Mouse (Mus musculus): Measurements from ENCODE around the gene Slc46a1. TPM values are rescaled to one million over a fixed set of nuclear protein-coding genes. Genes with fewer than 3 reads are reported as not detected.
A peak's percentile ranks its signal among the peaks of the same experiment; 100 is the strongest.

The Slc46a1 gene
- polyA plus RNA-seq, 1 experiment: 26.6 TPM

GRCm38 (mm10) chr11:78499004-78499403 lies 33.5 kb downstream of the Slc46a1 start, which contains the start of gene Vtn:
TSS of gene Vtn (plus strand) at chr11:78499091.
- no peak for DNase-seq (ENCODE audit: low read depth, low spot score)
- WGBS: 46% methylated on average over 7 of the region's 7 CpGs

DNA sequence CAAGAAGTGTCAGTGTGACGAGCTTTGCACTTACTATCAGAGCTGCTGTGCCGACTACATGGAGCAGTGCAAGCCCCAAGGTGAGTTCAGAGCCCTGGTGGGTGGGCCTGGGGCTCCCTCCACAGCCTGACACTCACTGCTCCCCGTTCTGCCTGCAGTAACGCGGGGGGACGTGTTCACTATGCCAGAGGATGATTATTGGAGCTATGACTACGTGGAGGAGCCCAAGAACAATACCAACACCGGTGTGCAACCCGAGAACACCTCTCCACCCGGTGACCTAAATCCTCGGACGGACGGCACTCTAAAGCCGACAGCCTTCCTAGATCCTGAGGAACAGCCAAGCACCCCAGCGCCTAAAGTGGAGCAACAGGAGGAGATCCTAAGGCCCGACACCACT lies 34.0 kb downstream of the Slc46a1 start:
- 37% methylated on average over 16 of the region's 16 CpGs for WGBS
- no peak for DNase-seq (ENCODE audit: low read depth, low spot score)

DNA sequence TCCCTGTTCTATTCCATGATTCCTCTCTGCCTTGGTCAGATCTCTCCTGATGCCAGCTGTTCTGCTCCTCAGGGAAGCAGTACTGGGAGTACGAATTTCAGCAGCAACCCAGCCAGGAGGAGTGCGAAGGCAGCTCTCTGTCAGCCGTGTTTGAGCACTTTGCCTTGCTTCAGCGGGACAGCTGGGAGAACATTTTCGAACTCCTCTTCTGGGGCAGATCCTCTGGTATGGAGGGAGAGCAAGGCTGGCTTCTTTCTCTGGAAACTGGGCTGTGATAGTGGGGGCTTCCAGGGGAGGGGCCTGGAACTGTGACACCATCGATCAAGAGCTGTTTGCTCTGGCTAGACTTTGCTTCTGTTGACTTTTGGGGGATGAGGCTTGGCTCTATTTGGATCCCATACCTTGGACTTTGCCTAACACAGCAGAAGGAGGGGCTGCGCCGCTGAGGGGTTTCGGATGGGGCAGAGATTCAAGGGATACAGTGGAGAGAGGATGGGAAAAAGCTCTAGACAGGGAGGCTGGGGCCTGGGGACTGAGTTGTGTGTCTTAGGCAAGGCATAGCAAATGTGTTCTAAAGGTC lies 35.2 kb downstream of the Slc46a1 start:
- 41% methylated on average over 9 of the region's 9 CpGs for WGBS
- DNase-seq (ENCODE audit: low read depth, low spot score): no peak

GRCm38 (mm10) chr11:78501529-78501928 lies 36.0 kb downstream of the Slc46a1 start:
- WGBS: 76% methylated on average over 20 of the region's 20 CpGs
- DNase-seq (ENCODE audit: low read depth, low spot score): no peak

DNA sequence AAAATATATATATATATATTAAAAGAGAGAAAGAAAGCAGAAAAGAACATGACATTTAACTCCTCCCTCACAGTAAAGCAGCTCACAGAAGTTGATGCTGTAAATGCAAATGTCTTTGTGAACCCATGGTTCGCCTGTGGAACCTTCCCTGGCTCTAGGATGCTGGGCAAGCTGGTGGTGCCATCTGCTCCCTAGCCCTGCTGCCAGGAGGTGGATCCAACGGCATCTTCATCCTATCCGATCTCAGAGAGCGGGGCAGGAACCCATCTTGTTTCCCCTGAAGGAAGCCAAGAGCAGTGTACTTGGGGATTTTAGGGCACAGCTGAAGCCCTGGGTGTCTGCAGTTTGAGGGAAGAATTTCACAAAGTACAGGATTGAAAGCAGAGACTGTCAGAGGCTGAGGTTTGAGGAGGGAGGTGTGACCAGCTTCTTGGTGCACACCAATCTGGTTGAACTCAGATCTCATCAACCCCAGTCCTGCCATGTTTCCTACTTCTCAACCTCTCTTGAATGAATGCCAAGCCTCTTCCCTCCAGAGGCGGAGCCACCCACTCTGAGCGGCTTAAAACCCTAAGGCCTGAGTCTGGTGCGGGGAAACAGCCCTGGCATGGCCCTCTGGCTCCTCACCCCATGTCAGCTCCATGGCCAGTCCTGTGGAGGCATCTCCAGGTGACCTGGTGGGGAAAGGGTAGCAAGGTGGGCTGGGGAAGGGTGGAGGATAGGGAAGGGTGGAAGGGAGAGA lies 37.6 kb downstream of the Slc46a1 start, which contains the start of gene Sebox:
Gene Sebox, plus strand, starts transcription at position 539 of the 742 bp plus-strand sequence.
- DNase-seq (ENCODE audit: low read depth, low spot score): no peak
- WGBS: 62% methylated on average over 7 of the region's 7 CpGs

DNA sequence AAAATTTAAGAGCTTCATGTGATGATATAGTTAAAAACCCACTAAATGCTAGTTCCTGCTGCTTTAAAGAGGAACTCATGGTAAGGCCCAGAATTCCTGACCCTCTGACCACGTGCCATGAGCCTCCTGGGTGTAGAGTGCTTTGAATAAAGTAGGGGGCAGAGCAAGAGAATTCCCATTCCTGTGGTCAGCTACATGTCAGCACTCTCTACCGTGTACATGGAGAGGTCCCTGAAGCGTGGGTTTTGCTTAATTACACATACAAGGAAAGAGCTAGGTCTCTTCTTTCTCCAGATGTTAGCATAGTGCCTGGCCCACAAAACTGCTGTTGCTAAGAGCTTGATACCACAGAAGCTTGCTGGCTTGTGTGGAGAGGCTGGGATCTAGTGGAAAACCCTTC lies 39.9 kb downstream of the Slc46a1 start:
- 79% methylated on average over 3 of the region's 3 CpGs for WGBS
- DNase-seq (ENCODE audit: low read depth, low spot score): no peak

DNA sequence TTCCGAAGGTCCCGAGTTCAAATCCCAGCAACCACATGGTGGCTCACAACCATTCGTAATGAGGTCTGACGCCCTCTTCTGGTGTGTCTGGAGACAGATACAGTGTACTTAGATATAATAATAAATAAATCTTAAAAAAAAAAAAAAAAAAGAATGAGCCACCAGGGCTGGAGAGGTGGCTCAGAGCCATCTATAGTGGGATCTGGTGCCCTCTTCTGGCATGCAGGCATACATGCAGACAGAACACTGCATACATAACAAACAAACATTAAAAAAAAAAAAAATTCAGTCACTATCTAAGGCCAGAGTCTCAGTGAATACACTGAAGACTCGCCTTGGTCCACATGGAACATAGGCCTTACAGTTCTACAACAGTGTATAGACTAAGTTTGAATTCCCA lies 43.7 kb downstream of the Slc46a1 start:
- no peak for DNase-seq (ENCODE audit: low read depth, low spot score)
- WGBS: 88% methylated on average over 5 of the region's 5 CpGs

- under 1% methylated on average over 67 of the region's 67 CpGs for whole genome bisulfite sequencing
- peak; percentile 76 for DNase-seq (ENCODE audit: low read depth, low spot score)
Observed at GRCm38 (mm10) chr11:78512025-78512957, 46.8 kb downstream of the Slc46a1 start, which contains the start of the genes Tmem199 and Poldip2. TSS of gene Tmem199 (minus strand) at chr11:78512172. TSS of gene Poldip2 (plus strand) at chr11:78512193.

- DNase-seq (ENCODE audit: low read depth, low spot score): no peak
- 51% methylated on average over 3 of the region's 3 CpGs for WGBS
Observed at GRCm38 (mm10) chr11:78513106-78513790, 47.8 kb downstream of the Slc46a1 start.

DNA sequence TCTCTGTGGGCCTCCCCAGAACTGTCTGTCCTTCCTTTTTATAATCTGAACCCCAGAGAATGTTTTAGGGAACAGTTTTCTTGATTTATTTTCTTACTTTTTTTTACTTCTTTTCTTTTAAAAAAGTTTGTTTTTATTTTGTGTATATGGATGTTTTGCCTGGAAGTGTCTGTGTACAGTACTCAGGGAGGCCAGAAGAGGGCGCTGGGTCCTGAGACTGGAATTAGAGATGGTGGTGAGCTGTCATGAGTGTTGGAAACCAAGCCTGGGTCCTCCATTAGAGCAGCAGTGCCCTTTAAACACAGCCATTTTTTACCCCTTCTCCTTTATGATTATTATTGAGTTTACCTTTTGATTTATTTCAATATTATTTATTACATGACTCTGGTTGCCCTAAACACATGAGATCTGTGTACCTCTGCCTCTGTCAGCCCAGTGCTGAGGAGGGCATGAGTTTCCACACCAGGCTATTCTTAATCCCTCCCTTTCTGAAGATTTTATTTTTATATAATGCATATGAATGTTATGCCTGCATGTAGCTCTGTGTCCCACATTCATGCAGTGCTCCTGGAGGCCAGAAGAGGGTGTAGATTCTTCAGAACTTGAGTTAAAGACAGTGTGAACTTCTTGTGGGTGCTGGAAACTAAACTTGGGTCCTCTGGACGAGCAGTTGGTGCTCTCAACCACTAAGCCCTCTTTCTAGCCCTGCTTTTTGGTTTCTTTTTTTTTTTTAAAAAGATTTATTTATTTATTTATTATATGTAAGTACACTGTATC lies 50.2 kb downstream of the Slc46a1 start:
- DNase-seq (ENCODE audit: low read depth, low spot score): no peak
- WGBS: 75% methylated on average over 2 of the region's 2 CpGs

DNA sequence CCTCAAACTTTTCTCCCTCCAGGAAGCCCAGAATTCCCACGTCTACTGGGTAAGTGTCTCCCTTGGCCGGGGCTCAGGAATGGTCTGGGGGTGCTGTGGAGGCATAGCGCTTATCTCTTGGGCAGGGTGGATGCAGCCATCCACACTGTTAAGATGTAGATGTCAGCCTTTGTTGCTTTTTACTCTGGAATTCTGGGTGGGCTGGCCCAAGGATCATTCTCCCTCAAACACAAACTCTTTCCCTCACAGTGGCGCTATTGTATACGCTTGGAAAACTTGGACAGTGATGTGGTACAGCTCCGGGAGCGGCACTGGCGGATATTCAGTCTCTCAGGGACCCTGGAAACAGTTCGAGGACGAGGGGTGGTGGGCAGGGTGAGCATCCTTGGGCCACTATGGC lies 53.4 kb downstream of the Slc46a1 start:
- 90% methylated on average over 10 of the region's 10 CpGs for WGBS
- DNase-seq (ENCODE audit: low read depth, low spot score): no peak

Other genes starting within 250 kb of the Slc46a1 start
- gene Sdf2, start 220.0 kb upstream of the Slc46a1 start, polyA plus RNA-seq (2012; rRNA removed): 94.8 and 111 TPM in 2 replicates
- gene Supt6, start 219.7 kb upstream of the Slc46a1 start, polyA plus RNA-seq (2012; rRNA removed): 17.4 and 19.8 TPM in 2 replicates
- 49.5 and 72.1 TPM in 2 replicates for gene 2610507B11Rik, start 203.9 kb upstream of the Slc46a1 start, polyA plus RNA-seq (2012; rRNA removed)
- 0.22 and 0.32 TPM in 2 replicates for gene BC030499, start 174.9 kb upstream of the Slc46a1 start, polyA plus RNA-seq (2012; rRNA removed)
- gene Spag5, start 164.2 kb upstream of the Slc46a1 start, polyA plus RNA-seq (2012; rRNA removed): 11.2 and 15.8 TPM in 2 replicates
- gene Aldoc, start 142.7 kb upstream of the Slc46a1 start, polyA plus RNA-seq (2012; rRNA removed): 7.0 and 7.4 TPM in 2 replicates
- 64.4 and 82.0 TPM in 2 replicates for gene Pigs, start 137.3 kb upstream of the Slc46a1 start, polyA plus RNA-seq (2012; rRNA removed)
- 27.1 and 31.2 TPM in 2 replicates for gene Unc119, start 122.2 kb upstream of the Slc46a1 start, polyA plus RNA-seq (2012; rRNA removed)
- gene Foxn1, start 79.1 kb upstream of the Slc46a1 start, polyA plus RNA-seq (2012; rRNA removed): not detected in 2 replicates
- gene Slc13a2, start 43.5 kb upstream of the Slc46a1 start, polyA plus RNA-seq (2012; rRNA removed): 171 and 272 TPM in 2 replicates
- 0.46 and 0.53 TPM in 2 replicates for gene Sarm1, start 32.1 kb downstream of the Slc46a1 start, polyA plus RNA-seq (2012; rRNA removed)
- 3.2 and 3.4 TPM in 2 replicates for gene Vtn, start 33.4 kb downstream of the Slc46a1 start, polyA plus RNA-seq (2012; rRNA removed)
- not detected in 2 replicates for gene Sebox, start 37.8 kb downstream of the Slc46a1 start, polyA plus RNA-seq (2012; rRNA removed)
- gene Tmem199, start 46.5 kb downstream of the Slc46a1 start, polyA plus RNA-seq (2012; rRNA removed): 11.1 and 13.0 TPM in 2 replicates
- 41.2 and 43.9 TPM in 2 replicates for gene Poldip2, start 46.5 kb downstream of the Slc46a1 start, polyA plus RNA-seq (2012; rRNA removed)
- gene Tnfaip1, start 70.6 kb downstream of the Slc46a1 start, polyA plus RNA-seq (2012; rRNA removed): 54.0 and 80.5 TPM in 2 replicates
- gene Ift20, start 70.7 kb downstream of the Slc46a1 start, polyA plus RNA-seq (2012; rRNA removed): 91.9 and 98.7 TPM in 2 replicates
- 71.8 and 74.3 TPM in 2 replicates for gene Tmem97, start 85.1 kb downstream of the Slc46a1 start, polyA plus RNA-seq (2012; rRNA removed)
- 4.3 and 8.2 TPM in 2 replicates for gene Nlk, start 231.7 kb downstream of the Slc46a1 start, polyA plus RNA-seq (2012; rRNA removed)